30 mouse cellular contexts compared by ENCODE assay signal in the genomic region with DNA sequence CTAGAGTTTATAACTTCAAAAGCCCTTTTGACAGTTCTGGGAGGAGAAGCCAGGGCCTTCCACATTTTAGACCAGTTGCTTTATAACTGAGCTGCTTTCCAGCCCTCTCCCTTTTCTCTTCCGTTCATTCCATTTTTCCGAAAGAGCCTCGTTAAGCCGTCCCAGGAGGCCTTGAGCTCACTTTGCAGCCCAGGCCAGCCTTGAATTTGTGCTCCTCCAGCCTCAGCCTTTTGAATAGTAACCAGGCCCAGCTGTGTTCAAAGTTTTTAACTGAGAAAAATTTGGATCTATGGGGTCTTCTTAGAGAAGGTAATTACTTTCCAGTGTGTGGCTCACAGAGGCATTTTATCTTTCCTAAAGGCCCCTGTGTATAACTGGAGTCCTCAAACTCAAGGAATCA. TPM values are rescaled to one million over a fixed set of nuclear protein-coding genes. Genes with fewer than 3 reads are reported as not detected.
"Had no signal": no experiment of that assay in that cellular context is flagged by ENCODE, and none has a peak within 500 bp of the region (broad histone marks: within the 10 kb centered on the region; RNA-seq: fewer than 3 reads in every experiment).

No protein-coding gene starts in this region.

- H3K9ac ChIP-seq: liver, embryonic 12.5 days; liver, embryonic 15.5 days; lung, embryonic 15.5 days; midbrain, embryonic 12.5 days; midbrain, embryonic 15.5 days; neural tube, embryonic 12.5 days; neural tube, embryonic 15.5 days; stomach, embryonic 15.5 days had no signal

- ATAC-seq: liver, embryonic 12.5 days; midbrain, embryonic 15.5 days had no signal

- H3K9me3 ChIP-seq: liver, embryonic 12.5 days; liver, embryonic 15.5 days; lung, embryonic 15.5 days; midbrain, embryonic 12.5 days; midbrain, embryonic 15.5 days; neural tube, embryonic 12.5 days; neural tube, embryonic 15.5 days; stomach, embryonic 15.5 days had no signal

- H3K4me3 ChIP-seq: layer of hippocampus, adult 2 months; left cerebral cortex, adult 2 months; liver, embryonic 12.5 days; liver, embryonic 15.5 days; lung, embryonic 15.5 days; midbrain, embryonic 12.5 days; midbrain, embryonic 15.5 days; neural tube, embryonic 12.5 days; neural tube, embryonic 15.5 days; stomach, embryonic 15.5 days had no signal

- H3K4me2 ChIP-seq: liver, embryonic 12.5 days; liver, embryonic 15.5 days; lung, embryonic 15.5 days; midbrain, embryonic 12.5 days; midbrain, embryonic 15.5 days; neural tube, embryonic 12.5 days; neural tube, embryonic 15.5 days; stomach, embryonic 15.5 days had no signal

- H3K4me1 ChIP-seq: liver, embryonic 12.5 days; liver, embryonic 15.5 days; lung, embryonic 15.5 days; midbrain, embryonic 12.5 days; midbrain, embryonic 15.5 days; neural tube, embryonic 12.5 days; neural tube, embryonic 15.5 days; stomach, embryonic 15.5 days had no signal

- H3K27ac ChIP-seq: kidney, postnatal 0 days; layer of hippocampus, adult 2 months; left cerebral cortex, adult 2 months; liver, embryonic 12.5 days; liver, embryonic 15.5 days; lung, embryonic 15.5 days; midbrain, embryonic 12.5 days; midbrain, embryonic 15.5 days; neural tube, embryonic 12.5 days; neural tube, embryonic 15.5 days; stomach, embryonic 15.5 days had no signal

- H3K36me3 ChIP-seq: liver, embryonic 12.5 days; liver, embryonic 15.5 days; lung, embryonic 15.5 days; midbrain, embryonic 12.5 days; midbrain, embryonic 15.5 days; neural tube, embryonic 12.5 days; neural tube, embryonic 15.5 days; stomach, embryonic 15.5 days had no signal

- H3K27me3 ChIP-seq: liver, embryonic 15.5 days; lung, embryonic 15.5 days; midbrain, embryonic 12.5 days; midbrain, embryonic 15.5 days; neural tube, embryonic 12.5 days; neural tube, embryonic 15.5 days; stomach, embryonic 15.5 days had no signal

- DNase-seq: kidney, adult 2 months; kidney, postnatal 25 days; layer of hippocampus, adult 9-11 months; liver; lung, adult 18-20 months; lung, postnatal 10 days; lung, postnatal 4 days; right cerebral cortex, adult 18-20 months; right cerebral cortex, postnatal 14 days; right cerebral cortex, postnatal 4 days; spleen, adult 18-20 months; thymus, postnatal 25 days had no signal

RNA-seq across cellular contexts. Expression of a gene that starts 6.6 kb away (rescaled TPM):
- total RNA-seq: layer of hippocampus, adult 2 months; layer of hippocampus, postnatal 25 days; left cerebral cortex, adult 2 months; left cerebral cortex, postnatal 36 days; megakaryocyte-erythroid progenitor cell, adult 5-6 weeks had no signal
- polyA plus RNA-seq: large intestine, adult 2 months; lung, embryonic 15.5 days; midbrain, embryonic 12.5 days; midbrain, embryonic 15.5 days; thymus, postnatal 0 days had no signal

RNA-seq across cellular contexts. Expression of a gene that starts 21.7 kb away (rescaled TPM):
- total RNA-seq: layer of hippocampus, adult 2 months; layer of hippocampus, postnatal 25 days; left cerebral cortex, adult 2 months; left cerebral cortex, postnatal 10 days; left cerebral cortex, postnatal 36 days; megakaryocyte progenitor cell, adult 5-6 weeks; megakaryocyte-erythroid progenitor cell, adult 5-6 weeks had no signal
- polyA plus RNA-seq: large intestine, adult 2 months; liver, embryonic 12.5 days; midbrain, embryonic 12.5 days; midbrain, embryonic 15.5 days; neural tube, embryonic 12.5 days; neural tube, embryonic 15.5 days had no signal

RNA-seq across cellular contexts. Expression of a gene that starts 39.1 kb away (rescaled TPM):
- total RNA-seq: left cerebral cortex, adult 2 months; left cerebral cortex, postnatal 10 days; left cerebral cortex, postnatal 36 days; megakaryocyte progenitor cell, adult 5-6 weeks; megakaryocyte-erythroid progenitor cell, adult 5-6 weeks had no signal
- polyA plus RNA-seq: large intestine, adult 2 months; lung, embryonic 15.5 days; midbrain, embryonic 12.5 days; midbrain, embryonic 15.5 days; neural tube, embryonic 12.5 days; neural tube, embryonic 15.5 days; thymus, postnatal 0 days had no signal
